Mouse (Mus musculus): Measurements from ENCODE around the gene Cryaa. TPM values are rescaled to one million over a fixed set of nuclear protein-coding genes. Genes with fewer than 3 reads are reported as not detected.

Cryaa gene
- total RNA-seq, 2 experiments from 2014 or later = not detected

DNA sequence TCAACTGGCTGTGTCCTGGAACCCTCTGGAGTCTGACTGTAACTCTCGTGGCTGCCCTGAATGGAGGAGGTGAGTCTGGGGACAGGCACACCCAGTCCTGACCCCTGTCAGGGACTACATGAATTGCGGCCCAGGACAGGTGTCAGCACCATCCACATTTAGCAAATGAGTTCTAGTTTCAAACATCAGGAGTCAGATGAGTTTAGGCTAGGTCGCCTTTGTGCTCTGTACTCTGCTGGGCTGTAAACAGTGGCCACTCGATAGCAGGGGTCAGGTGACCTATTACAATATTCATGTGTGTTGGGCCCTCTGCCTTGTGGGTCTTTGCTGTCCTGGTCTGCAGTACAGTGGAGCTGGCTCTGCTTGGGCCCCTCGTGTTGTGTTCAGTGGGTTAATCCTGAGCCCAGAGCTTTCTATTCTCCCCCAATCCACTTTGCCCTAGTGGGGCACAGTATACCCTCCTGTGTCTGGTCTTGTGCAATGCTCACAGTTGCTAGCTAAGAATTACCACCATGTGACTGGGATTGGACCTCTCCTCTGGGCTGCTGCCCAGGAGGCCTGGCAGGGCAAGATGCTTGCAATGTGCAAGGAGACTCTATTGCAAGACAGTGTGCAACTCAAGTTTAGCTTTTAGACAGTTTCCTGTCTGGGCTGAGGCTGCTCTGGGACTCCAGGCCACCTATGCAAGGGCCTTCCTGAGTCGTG lies 25.8 kb downstream of the Cryaa start:
- DNase-seq = peak; percentile 60 to 70
- intact Hi-C loops (cut with DNase I) = loop anchor here (5.0 kb wide), 1 partner anchor 44 kb away; no protein-coding TSS in a partner anchor

DNA sequence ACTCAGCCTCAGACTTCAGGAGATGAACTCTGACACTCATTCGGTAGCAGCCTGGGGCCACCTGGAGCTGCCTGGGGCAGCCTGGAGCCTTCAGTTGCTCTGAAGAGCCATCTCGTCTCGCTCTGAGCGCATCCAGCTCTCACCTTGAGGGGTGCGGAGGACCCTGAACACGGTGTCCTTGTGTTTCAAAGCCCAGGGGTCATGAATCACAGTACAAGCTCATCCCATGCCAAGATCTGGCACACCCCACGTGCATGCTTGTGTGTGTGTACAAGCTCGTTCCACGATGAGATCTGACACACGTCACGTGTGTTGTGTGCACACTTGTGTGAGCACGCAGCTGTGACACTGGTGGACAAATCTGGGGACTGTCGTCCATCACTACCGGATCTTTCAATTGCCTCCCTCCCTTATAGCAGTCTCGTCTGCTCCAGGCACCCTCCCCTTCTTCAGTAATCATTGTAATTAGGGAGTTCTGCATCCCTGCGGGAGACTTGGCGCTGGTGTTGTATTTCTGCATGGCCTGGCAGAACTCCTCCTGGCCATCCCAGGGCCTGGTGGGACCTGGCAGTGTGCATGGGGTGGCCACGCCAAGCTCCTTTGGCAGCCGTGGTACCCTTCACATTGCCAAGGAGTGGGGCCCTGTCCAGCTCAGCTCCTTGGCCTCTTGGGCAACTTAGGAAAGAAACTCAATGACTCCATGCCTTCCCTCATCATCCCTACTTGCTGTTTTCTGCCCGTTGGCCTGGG lies 27.8 kb downstream of the Cryaa start:
- peak in 1 of 2 experiments; percentile 30 for DNase-seq
- intact Hi-C loops (cut with DNase I) = no loop called here

DNA sequence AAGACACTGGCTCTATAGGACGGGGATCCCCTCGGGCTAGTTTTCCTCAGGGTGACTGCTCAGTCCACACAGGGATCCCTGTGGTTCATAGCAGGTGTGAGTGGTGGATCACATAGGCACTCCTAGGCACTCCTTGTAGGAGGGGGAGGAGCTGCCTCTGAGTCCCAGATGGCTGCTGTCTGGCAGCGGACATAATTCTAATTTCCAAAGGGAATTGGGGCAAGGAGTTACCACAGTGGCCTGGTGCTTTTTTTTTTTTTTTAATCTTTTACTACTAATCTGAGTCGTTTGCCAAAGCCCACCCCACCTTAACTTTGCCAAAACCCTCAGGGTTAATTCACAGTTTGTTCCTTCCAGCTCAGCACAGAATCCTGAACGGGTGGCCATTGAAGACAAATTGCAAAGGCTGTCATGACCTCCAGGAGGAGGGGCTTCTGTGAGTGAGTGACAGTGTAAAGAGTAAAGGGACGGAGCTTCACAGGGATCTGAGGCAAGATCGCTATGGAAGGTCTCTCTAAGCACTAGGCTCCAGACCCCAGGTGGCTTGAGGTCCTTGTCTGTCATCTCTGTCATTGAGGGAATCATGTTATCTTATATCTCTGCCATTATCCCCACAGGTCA lies 31.6 kb downstream of the Cryaa start:
- intact Hi-C loops (cut with DNase I) = no loop called here
- no peak for DNase-seq

DNA sequence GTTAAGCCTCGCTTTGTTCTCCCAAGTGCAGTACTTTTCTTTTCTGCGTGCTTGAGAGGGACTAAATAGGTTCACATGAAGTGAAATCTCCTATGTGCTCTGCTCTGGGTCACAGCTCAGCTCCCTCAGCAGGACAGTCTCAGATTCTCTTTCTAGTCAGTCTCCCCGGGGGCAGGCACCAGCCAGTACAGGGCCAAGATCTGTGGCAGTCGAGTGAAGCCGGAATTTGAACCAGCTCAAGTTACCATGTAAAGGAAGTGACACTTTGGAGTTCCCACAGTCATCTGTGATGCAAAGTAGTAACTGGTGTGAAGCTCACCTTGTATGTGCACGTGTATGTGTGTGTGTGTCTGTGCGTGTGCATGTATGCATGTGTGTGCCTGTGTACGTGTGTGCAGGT lies 32.8 kb downstream of the Cryaa start:
- intact Hi-C loops (cut with DNase I) = no loop called here
- no peak for DNase-seq

DNA sequence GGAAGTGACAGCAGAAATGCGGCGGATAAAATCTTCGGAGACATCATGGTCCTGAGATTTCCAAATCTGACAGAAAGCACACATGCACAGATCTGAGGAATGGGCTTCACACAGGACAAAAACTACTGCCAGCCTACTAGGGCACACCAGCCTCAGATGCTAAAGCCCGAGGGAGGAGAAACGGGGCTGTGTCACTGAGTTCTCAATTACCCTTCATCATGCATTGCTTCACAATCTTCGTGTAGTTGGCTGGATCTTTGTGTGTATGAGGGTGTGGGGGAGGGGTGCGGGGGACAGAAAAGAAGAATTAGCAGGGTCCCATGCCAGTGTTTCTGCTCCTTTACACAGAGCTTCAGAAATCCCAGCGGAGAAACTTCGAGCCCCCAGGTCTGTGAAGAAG lies 36.1 kb downstream of the Cryaa start:
- no peak for DNase-seq
- intact Hi-C loops (cut with DNase I) = no loop called here

DNA sequence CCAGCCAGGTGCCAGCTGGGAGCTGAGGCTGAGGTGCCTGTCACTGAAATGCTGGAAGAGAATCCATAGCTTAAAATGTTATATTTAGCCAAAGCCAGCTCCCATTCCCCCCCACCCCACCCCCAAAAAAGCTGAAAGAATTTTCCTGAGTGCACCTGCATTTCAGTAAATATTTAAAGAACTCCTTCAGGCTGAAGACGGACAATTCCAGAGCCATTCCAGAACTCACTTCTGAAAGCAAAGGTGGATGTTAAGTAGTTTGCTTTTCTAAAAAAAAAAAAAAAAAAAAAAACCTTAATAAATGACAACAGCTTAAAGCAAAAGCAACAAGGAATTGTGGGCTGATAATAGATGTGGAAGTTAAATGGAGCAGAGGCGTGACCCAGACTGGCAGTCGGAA lies 36.5 kb downstream of the Cryaa start:
- intact Hi-C loops (cut with DNase I) = no loop called here
- DNase-seq = no peak

DNA sequence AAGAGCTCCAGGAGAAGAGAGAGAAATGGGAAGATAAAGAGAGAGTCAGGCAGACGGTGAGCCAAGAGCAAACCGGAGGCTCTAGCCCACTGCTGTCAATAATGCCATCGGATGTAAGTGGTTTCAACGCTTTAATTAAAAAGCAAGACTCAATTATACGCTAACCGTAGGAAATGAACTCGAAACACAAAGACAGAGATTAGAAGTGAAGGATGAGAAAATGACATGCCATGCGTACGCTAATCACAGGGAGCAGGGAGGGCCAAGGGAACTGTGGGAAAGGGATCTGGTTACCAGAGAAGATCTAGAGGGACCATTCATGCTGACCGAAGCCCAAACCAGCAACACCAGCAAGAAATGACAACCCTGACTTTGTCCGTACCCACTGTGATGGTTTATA lies 37.4 kb downstream of the Cryaa start:
- intact Hi-C loops (cut with DNase I) = no loop called here
- DNase-seq = no peak

DNA sequence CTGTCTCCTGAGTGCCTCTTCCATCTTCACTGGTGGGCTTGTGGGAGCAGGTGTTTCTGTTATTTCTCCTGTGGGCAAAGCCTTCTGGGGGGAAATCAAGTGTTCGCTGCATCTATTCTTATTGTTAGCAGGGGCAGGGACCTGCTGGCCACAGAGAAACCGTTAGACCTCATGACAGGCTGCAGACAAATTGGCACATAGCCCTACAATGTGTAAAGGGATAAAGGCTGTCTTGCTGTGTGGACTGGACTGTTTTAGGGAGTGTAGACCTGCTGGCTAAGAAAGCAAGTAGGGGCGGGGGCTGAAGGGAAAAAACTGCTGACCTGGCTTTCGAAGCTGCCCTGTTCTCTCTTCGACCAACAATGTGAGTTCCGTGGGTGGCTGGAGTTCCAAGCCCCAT lies 44.0 kb downstream of the Cryaa start:
- intact Hi-C loops (cut with DNase I) = no loop called here
- no peak for DNase-seq

DNA sequence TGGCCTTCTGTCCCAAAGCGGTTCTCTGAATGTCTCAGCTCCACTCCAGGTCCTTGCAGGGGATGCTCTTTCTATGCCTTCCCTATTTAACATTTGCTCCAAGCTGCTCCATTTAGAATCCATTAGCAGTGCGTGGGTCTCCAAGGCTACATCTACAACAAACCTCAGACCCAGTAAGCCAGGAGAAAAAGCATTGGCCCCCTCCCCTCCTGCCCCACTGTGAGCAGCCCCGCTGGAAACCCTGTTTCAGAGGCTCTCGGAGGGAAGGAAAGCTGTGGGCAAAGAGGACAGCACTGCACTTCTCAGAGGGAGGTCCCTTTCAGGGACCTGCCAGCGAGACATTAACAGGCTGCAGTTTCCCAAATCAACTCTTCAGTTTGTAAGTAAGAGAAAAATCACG lies 47.8 kb downstream of the Cryaa start:
- DNase-seq = no peak
- intact Hi-C loops (cut with DNase I) = no loop called here

DNA sequence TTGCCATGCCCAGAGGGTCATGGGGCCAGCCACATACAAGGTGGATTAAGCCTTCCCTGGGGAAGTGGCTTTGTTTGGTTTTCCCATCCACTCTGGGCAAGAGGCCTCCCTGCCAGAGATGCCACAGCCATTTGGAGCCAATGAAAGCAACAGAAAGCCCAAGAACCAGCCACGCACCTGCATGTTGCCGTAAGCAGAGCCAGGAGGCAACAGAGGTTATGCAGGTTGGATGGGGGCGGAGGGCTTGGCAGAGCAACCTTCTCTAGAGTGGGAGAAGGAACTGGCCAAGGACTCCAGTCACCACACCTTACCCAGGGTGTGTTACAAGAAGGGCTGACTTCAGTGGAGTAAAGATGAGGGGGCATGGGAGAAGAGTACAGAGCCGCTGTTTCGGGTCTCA lies 48.6 kb downstream of the Cryaa start:
- no peak for DNase-seq
- intact Hi-C loops (cut with DNase I) = no loop called here

DNA sequence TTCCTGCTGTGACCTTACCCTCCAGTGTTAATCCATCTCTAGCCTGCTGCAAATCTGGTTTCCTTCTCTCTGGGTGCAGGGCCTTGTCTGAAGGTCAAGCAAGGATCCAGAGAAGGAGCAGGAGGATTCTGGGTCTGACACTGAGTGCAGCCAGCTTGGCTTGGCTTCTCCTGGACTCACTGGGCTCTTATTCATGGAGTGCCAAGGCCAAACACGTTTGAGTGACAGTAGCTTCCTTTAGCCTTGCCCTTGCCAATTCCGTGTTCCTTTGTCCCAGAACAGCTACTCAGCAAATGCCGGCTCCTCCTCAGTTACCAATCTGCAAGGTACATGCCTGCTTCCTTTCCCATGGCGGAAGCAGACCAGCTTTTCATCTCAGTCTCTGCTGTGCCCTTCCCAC lies 49.6 kb downstream of the Cryaa start:
- intact Hi-C loops (cut with DNase I) = no loop called here
- peak; percentile 41 to 45 for DNase-seq

DNA sequence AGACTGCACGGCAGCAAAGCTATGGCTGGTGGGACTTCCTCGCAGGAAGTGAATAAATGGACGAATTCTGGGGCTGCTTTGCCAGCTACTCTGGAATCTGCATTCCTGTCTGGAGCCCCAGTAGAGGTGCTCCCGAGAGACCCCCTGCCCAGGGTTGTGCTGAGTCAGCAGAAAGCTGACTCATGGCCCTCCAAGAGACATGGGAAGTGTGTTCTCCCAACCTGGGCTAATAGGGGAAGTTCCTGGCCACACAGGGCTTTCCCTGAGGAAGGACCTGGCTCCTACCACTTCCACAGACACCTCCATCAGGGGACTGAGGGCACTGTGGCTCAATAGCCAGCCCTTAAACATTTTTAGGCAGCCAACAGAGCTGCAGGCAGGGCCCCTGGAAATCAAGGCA lies 50.4 kb downstream of the Cryaa start:
- no peak for DNase-seq
- intact Hi-C loops (cut with DNase I) = loop anchor here (1.0 kb wide), 1 partner anchor 128 kb away; no protein-coding TSS in a partner anchor

DNA sequence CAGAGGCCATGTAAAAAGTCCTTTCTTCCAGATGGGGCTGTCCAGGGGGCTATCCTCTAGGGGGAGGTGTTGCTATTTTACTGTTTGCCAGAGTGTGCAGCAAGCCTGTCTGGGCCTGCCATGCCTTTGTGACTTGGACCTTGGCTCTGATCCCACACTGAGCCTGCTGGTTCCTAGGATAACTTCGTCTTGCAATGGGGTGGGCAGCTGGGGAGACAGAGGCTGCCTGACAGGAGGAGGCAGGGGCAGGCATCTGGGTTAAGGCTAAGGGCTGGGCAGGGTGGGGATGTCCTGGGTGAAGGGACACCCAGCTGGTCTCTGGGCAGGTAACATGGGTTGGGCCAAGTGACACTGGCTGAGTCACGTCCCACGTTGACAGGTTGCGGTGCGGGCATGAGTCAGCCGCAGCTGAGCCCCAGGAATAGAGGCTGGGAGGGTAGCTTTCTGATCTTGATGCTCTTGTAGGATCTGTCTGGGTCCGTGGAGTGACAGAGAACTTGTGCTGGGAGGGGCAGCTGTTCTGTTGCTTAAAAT lies 51.4 kb downstream of the Cryaa start:
- DNase-seq = peak; percentile 78 to 79
- intact Hi-C loops (cut with DNase I) = loop anchor here (1.0 kb wide), 1 partner anchor 127 kb away; no protein-coding TSS in a partner anchor

DNA sequence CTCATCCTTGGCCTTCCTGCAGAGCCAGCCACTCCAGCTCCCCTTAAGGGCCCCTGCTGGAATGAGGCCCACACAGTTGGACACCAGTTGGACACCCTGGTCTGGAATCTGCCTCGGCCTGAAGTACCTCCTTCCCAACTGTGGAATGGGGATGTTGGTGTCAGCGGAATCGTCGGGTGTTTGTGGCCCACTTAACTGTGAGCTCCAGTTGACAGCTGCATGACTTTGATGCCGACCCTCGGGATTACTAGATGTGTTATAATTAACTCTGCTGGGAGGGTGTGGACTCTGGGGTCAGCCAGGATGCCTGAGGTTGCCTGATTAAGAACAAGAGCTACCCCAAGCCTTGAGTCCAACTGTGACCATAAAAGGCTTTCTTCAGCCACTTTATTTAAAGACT lies 53.4 kb downstream of the Cryaa start:
- intact Hi-C loops (cut with DNase I) = no loop called here
- peak in 1 of 2 experiments; percentile 28 for DNase-seq

Other genes with a start within 250 kb of the Cryaa start
- 10 to 100 TPM; 11.8 to 11.9 TPM for gene Wdr4, start 157.8 kb upstream of the Cryaa start, total RNA-seq (2021)
- 1,000 to 10,000 TPM; 1,163 to 1,168 TPM for gene Ndufv3, start 157.7 kb upstream of the Cryaa start, total RNA-seq (2021)
- gene Pknox1, start 113.1 kb upstream of the Cryaa start, total RNA-seq (2021) = 10 to 100 TPM; 13.5 to 16.2 TPM
- 1 to 10 TPM in 1 of 2 experiments, under 1 TPM in 1; 0.55 to 1.0 TPM for gene Cbs, start 40.6 kb upstream of the Cryaa start, total RNA-seq (2021)
- gene U2af1, start 18.9 kb upstream of the Cryaa start, total RNA-seq (2021) = 100 to 1,000 TPM; 111 TPM
- gene Sik1, start 178.0 kb downstream of the Cryaa start, total RNA-seq (2021) = 10 to 100 TPM; 33.6 to 45.9 TPM

All from heart, postnatal 10 days (tissue).